Mouse (Mus musculus) hindbrain, embryonic 11.5 days (tissue): ENCODE data around the gene BC048562. TPM values are rescaled to one million over a fixed set of nuclear protein-coding genes. Genes with fewer than 3 reads are reported as not detected.

Source experiments
- ATAC-seq: fragments of 200-750 bp; cut with Nextera tagmentation; 2 replicates; pipeline ENCODE4 v1.8.0; 2017; ENCODE audit warnings: mild to moderate bottlenecking, moderate TSS enrichment, moderate library complexity; ENCODE audit not compliant: low FRiP score
- DNase-seq: peaks from one replicate; pipeline ENCODE4 v3.0.0-alpha.2; 2015; ENCODE audit warnings: low spot score
- H3K27ac ChIP-seq: fragments of 300-500 bp; sonication (generic); 2 replicates; pipeline ENCODE4 v1.5.1; 2014; ENCODE audit warnings: mild to moderate bottlenecking, low read depth, low read length
- H3K27me3 ChIP-seq: fragments of 300-500 bp; sonication (generic); 2 replicates; pipeline ENCODE4 v1.6.1; 2014; ENCODE audit warnings: mild to moderate bottlenecking, low read length, moderate library complexity, mixed read lengths; ENCODE audit not compliant: control insufficient read depth, insufficient read depth
- H3K36me3 ChIP-seq: fragments of 300-500 bp; sonication (generic); 2 replicates; pipeline ENCODE4 v1.6.1; 2014; ENCODE audit warnings: mild to moderate bottlenecking, low read length, moderate library complexity, mixed read lengths; ENCODE audit not compliant: control insufficient read depth, insufficient read depth
- H3K4me1 ChIP-seq: fragments of 300-500 bp; sonication (generic); replicated peaks from 2 replicates; pipeline ENCODE4 v1.6.1; 2014; ENCODE audit warnings: low read length, mixed read lengths; ENCODE audit not compliant: control insufficient read depth, insufficient read depth
- H3K4me2 ChIP-seq: fragments of 300-500 bp; sonication (generic); replicated peaks from 2 replicates; pipeline ENCODE4 v1.6.1; 2014; ENCODE audit warnings: mild to moderate bottlenecking, low read depth, low read length
- H3K4me3 ChIP-seq: fragments of 300-500 bp; sonication (generic); 2 replicates; pipeline ENCODE4 v1.5.1; 2014; ENCODE audit warnings: low read depth, low read length
- H3K9ac ChIP-seq: fragments of 300-500 bp; sonication (generic); 2 replicates; pipeline ENCODE4 v1.6.1; 2014; ENCODE audit warnings: low read depth, low read length
- H3K9me3 ChIP-seq: fragments of 300-500 bp; sonication (generic); 2 replicates; pipeline ENCODE4 v1.6.1; 2016; ENCODE audit warnings: low read length; ENCODE audit not compliant: control insufficient read depth
- WGBS: fragments of 180-500 bp; shearing (Covaris S2); extraction: QIAGEN DNeasy Blood & Tissue Kit; methylation state at CpG from one replicate; pipeline ENCODE4 v1.1.7; 2014; 5-methylcytosine and 5-hydroxymethylcytosine counted together
- polyA plus RNA-seq: library from polyadenylated mRNA; unstranded; fragments of >200 nt; fragmentation: Nextera tagmentation; extraction: Ambion mirVana; gene quantifications from 2 replicates; pipeline ENCODE4 v1.2.1, GENCODE M21; 2014

The BC048562 gene
- polyA plus RNA-seq, 1 experiment from 2014 or later: not detected

- no peaks in the 10 kb centered on the region for H3K27me3 ChIP-seq
- H3K4me1 ChIP-seq: peaks cover 3% of the 10 kb centered on the region; the same call in 1 of the 2 replicates
- H3K4me2 ChIP-seq: no peak overlapping the region
- no peaks in the 10 kb centered on the region for H3K9me3 ChIP-seq
- ATAC-seq (no peak), DNase-seq (no peak)
- no peak overlapping the region for H3K4me3 ChIP-seq
- no peak overlapping the region for H3K27ac ChIP-seq
- peaks cover 8% of the 10 kb centered on the region; the same call in 1 of the 2 replicates for H3K36me3 ChIP-seq
- H3K9ac ChIP-seq: no peak overlapping the region
- WGBS: 94% methylated on average over 10 of the region's 10 CpGs
Measured at GRCm38 (mm10) chr9:108462192-108462591, 25.9 kb downstream of the BC048562 start.

- 97% methylated on average over 9 of the region's 9 CpGs for WGBS
Measured at GRCm38 (mm10) chr9:108463713-108464112, 27.4 kb downstream of the BC048562 start.

GRCm38 (mm10) chr9:108466219-108466618 lies 29.9 kb downstream of the BC048562 start:
- Histone ChIP-seq H3K27ac (no peak overlapping the region), H3K9me3 (no peaks in the 10 kb centered on the region), H3K4me1 (peaks cover 3% of the 10 kb centered on the region; the same call in 1 of the 2 replicates), H3K36me3 (peaks cover 8% of the 10 kb centered on the region; the same call in 1 of the 2 replicates), H3K4me3 (no peak overlapping the region), H3K4me2 (no peak overlapping the region), H3K27me3 (no peaks in the 10 kb centered on the region), H3K9ac (no peak overlapping the region)
- no peak for DNase-seq
- 95% methylated on average over 2 of the region's 2 CpGs for WGBS
- no peak for ATAC-seq

More at GRCm38 (mm10) chr9:108463713-108464112, 27.4 kb downstream of the BC048562 start:
- Histone ChIP-seq H3K9ac (no peak overlapping the region), H3K9me3 (no peaks in the 10 kb centered on the region), H3K27ac (no peak overlapping the region), H3K4me1 (peaks cover 3% of the 10 kb centered on the region; the same call in 1 of the 2 replicates), H3K4me2 (no peak overlapping the region), H3K4me3 (no peak overlapping the region), H3K27me3 (no peaks in the 10 kb centered on the region), H3K36me3 (peaks cover 8% of the 10 kb centered on the region; the same call in 1 of the 2 replicates)
- no peak for ATAC-seq
- no peak for DNase-seq

- WGBS: 82% methylated on average over 5 of the region's 5 CpGs
- no peaks in the 10 kb centered on the region; the same call in 1 of the 2 replicates for H3K36me3 ChIP-seq
- H3K9me3 ChIP-seq: no peaks in the 10 kb centered on the region
- H3K4me2 ChIP-seq: no peak overlapping the region
- H3K4me1 ChIP-seq: no peaks in the 10 kb centered on the region
- DNase-seq: no peak
- H3K4me3 ChIP-seq: no peak overlapping the region
- no peak overlapping the region for H3K27ac ChIP-seq
- H3K9ac ChIP-seq: no peak overlapping the region
- H3K27me3 ChIP-seq: no peaks in the 10 kb centered on the region
- ATAC-seq: no peak
Measured at GRCm38 (mm10) chr9:108469430-108469829, 33.1 kb downstream of the BC048562 start.

GRCm38 (mm10) chr9:108469845-108470244 lies 33.6 kb downstream of the BC048562 start:
- H3K4me1 ChIP-seq: no peaks in the 10 kb centered on the region
- DNase-seq (no peak), ATAC-seq (no peak)
- H3K27me3 ChIP-seq: no peaks in the 10 kb centered on the region
- H3K4me2 ChIP-seq: no peak overlapping the region
- no peaks in the 10 kb centered on the region for H3K9me3 ChIP-seq
- WGBS: 85% methylated on average over 4 of the region's 4 CpGs
- H3K27ac ChIP-seq: no peak overlapping the region
- H3K36me3 ChIP-seq: no peaks in the 10 kb centered on the region; the same call in 1 of the 2 replicates
- no peak overlapping the region for H3K4me3 ChIP-seq
- no peak overlapping the region for H3K9ac ChIP-seq

- Histone ChIP-seq H3K4me1 (no peaks in the 10 kb centered on the region; the same call in 1 of the 2 replicates), H3K27me3 (no peaks in the 10 kb centered on the region), H3K9me3 (no peaks in the 10 kb centered on the region), H3K36me3 (no peaks in the 10 kb centered on the region), H3K27ac (no peak overlapping the region), H3K4me3 (no peak overlapping the region), H3K9ac (no peak overlapping the region), H3K4me2 (no peak overlapping the region)
- 54% methylated on average over 1 of the region's 1 CpGs for WGBS
- no peak for DNase-seq
- no peak for ATAC-seq
Measured at GRCm38 (mm10) chr9:108474528-108474927, 38.2 kb downstream of the BC048562 start.

GRCm38 (mm10) chr9:108478638-108479156 lies 42.4 kb downstream of the BC048562 start:
- H3K4me3 ChIP-seq: peak overlapping the region; percentile 34
- DNase-seq (peak; percentile 85), ATAC-seq (peak; percentile 70; the same call in 1 of the 2 replicates)
- H3K4me2 ChIP-seq: peak overlapping the region; percentile 51
- peaks cover 3% of the 10 kb centered on the region; the same call in 1 of the 2 replicates for H3K4me1 ChIP-seq
- H3K27ac ChIP-seq: 0 out of 2 replicates have a peak overlapping the region, but pooled peaks have one; percentile 14
- peak overlapping the region; percentile 31; the same call in 1 of the 2 replicates for H3K9ac ChIP-seq
- no peaks in the 10 kb centered on the region for H3K9me3 ChIP-seq
- under 1% methylated on average over 20 of the region's 20 CpGs for WGBS
- H3K27me3 ChIP-seq: no peaks in the 10 kb centered on the region
- no peaks in the 10 kb centered on the region for H3K36me3 ChIP-seq

GRCm38 (mm10) chr9:108479241-108479640 lies 43.0 kb downstream of the BC048562 start:
- Histone ChIP-seq H3K9ac (0 out of 2 replicates have a peak overlapping the region, but pooled peaks have one; percentile 15), H3K4me2 (peak overlapping the region; percentile 51), H3K9me3 (no peaks in the 10 kb centered on the region), H3K36me3 (no peaks in the 10 kb centered on the region), H3K4me1 (peaks cover 3% of the 10 kb centered on the region; the same call in 1 of the 2 replicates), H3K27me3 (no peaks in the 10 kb centered on the region), H3K4me3 (peak overlapping the region; percentile 34), H3K27ac (no peak overlapping the region)
- WGBS: 36% methylated on average over 11 of the region's 11 CpGs
- peak; percentile 44 for ATAC-seq
- peak; percentile 57 for DNase-seq
